Mouse (Mus musculus) forebrain, embryonic 13.5 days (tissue): Measurements from ENCODE around the gene Gm11541. TPM values are rescaled to one million over a fixed set of nuclear protein-coding genes. Genes with fewer than 3 reads are reported as not detected.

Experiments used
- ATAC-seq: fragments of 200-750 bp; cut with Nextera tagmentation; 2 replicates; pipeline ENCODE4 v1.8.0; 2017
- H3K27ac ChIP-seq: fragments of 300-500 bp; sonication (generic); 2 replicates; pipeline ENCODE4 v1.5.1; 2015; ENCODE audit warnings: inconsistent platforms, mild to moderate bottlenecking, moderate library complexity
- H3K27me3 ChIP-seq: fragments of 300-500 bp; sonication (generic); 2 replicates; pipeline ENCODE4 v1.6.1; 2015; ENCODE audit warnings: mild to moderate bottlenecking, inconsistent platforms
- H3K36me3 ChIP-seq: fragments of 300-500 bp; sonication (generic); 2 replicates; pipeline ENCODE4 v1.6.1; 2015; ENCODE audit warnings: mild to moderate bottlenecking, inconsistent platforms; ENCODE audit not compliant: poor library complexity, severe bottlenecking
- H3K4me1 ChIP-seq: fragments of 300-500 bp; sonication (generic); 2 replicates; pipeline ENCODE4 v1.6.1; 2015; ENCODE audit warnings: inconsistent platforms
- H3K4me2 ChIP-seq: fragments of 300-500 bp; sonication (generic); 2 replicates; pipeline ENCODE4 v1.6.1; 2015; ENCODE audit warnings: inconsistent platforms, mild to moderate bottlenecking, moderate library complexity
- H3K4me3 ChIP-seq: fragments of 300-500 bp; sonication (generic); 2 replicates; pipeline ENCODE4 v1.5.1; 2015; ENCODE audit warnings: mild to moderate bottlenecking, inconsistent platforms
- H3K9ac ChIP-seq: fragments of 300-500 bp; sonication (generic); 2 replicates; pipeline ENCODE4 v1.6.1; 2015; ENCODE audit warnings: mild to moderate bottlenecking, inconsistent platforms
- H3K9me3 ChIP-seq: fragments of 300-500 bp; sonication (generic); replicated peaks from 2 replicates; pipeline ENCODE4 v1.6.1; 2016; ENCODE audit warnings: inconsistent platforms
- WGBS: fragments of 180-500 bp; shearing (Covaris S2); methylation state at CpG from one replicate; pipeline ENCODE4 v1.1.7; 2015; 5-methylcytosine and 5-hydroxymethylcytosine counted together
- polyA plus RNA-seq: library from polyadenylated mRNA; unstranded; fragments of >200 nt; fragmentation: Nextera tagmentation; extraction: Ambion mirVana; gene quantifications from 2 replicates; pipeline ENCODE4 v1.2.1, GENCODE M21; 2015

Gm11541 gene
- polyA plus RNA-seq = not detected in 2 replicates

GRCm38 (mm10) chr11:94704472-94704871 lies at the start of gene Gm11541:
TSS of gene Gm11541 (minus strand) at chr11:94704499.
- no peak for ATAC-seq
- H3K4me3 ChIP-seq = no peak within 1 kb of the TSS
- 72% methylated on average over 5 of the region's 5 CpGs for WGBS
- H3K9me3 ChIP-seq = no peaks in the 10 kb centered on the region
- no peak within 1 kb of the TSS for H3K9ac ChIP-seq
- H3K36me3 ChIP-seq = no peaks in the 10 kb centered on the region
- H3K4me1 ChIP-seq = no peaks in the 10 kb centered on the region
- H3K27me3 ChIP-seq = 0 out of 2 replicates have a peak, but pooled peaks cover 3% of the 10 kb centered on the region
- no peak within 1 kb of the TSS for H3K27ac ChIP-seq
- no peak within 1 kb of the TSS for H3K4me2 ChIP-seq

- ATAC-seq = no peak
- Histone ChIP-seq H3K27ac (no peak overlapping the region), H3K9me3 (no peaks in the 10 kb centered on the region), H3K36me3 (no peaks in the 10 kb centered on the region), H3K27me3 (no peaks in the 10 kb centered on the region), H3K9ac (no peak overlapping the region), H3K4me2 (no peak overlapping the region), H3K4me3 (no peak overlapping the region), H3K4me1 (no peaks in the 10 kb centered on the region)
- 67% methylated on average over 2 of the region's 2 CpGs for WGBS
Observed at GRCm38 (mm10) chr11:94752946-94753713, 48.8 kb upstream of the Gm11541 start.

GRCm38 (mm10) chr11:94741732-94742272 lies 37.5 kb upstream of the Gm11541 start, which contains the start of gene Cdc34b:
TSS of gene Cdc34b (plus strand) at chr11:94741782.
- Histone ChIP-seq H3K9ac (no peak within 1 kb of the TSS), H3K27me3 (no peaks in the 10 kb centered on the region), H3K4me2 (no peak within 1 kb of the TSS), H3K27ac (no peak within 1 kb of the TSS), H3K9me3 (no peaks in the 10 kb centered on the region), H3K4me1 (no peaks in the 10 kb centered on the region), H3K36me3 (no peaks in the 10 kb centered on the region), H3K4me3 (no peak within 1 kb of the TSS)
- no peak for ATAC-seq
- 84% methylated on average over 29 of the region's 29 CpGs for WGBS

GRCm38 (mm10) chr11:94735746-94736145 lies 31.4 kb upstream of the Gm11541 start:
- Histone ChIP-seq H3K4me2 (no peak overlapping the region), H3K4me3 (no peak overlapping the region), H3K27ac (no peak overlapping the region), H3K36me3 (no peaks in the 10 kb centered on the region), H3K9me3 (no peaks in the 10 kb centered on the region), H3K9ac (no peak overlapping the region), H3K4me1 (no peaks in the 10 kb centered on the region), H3K27me3 (no peaks in the 10 kb centered on the region)
- no peak for ATAC-seq
- WGBS = 75% methylated on average over 2 of the region's 2 CpGs

- no peak overlapping the region for H3K4me3 ChIP-seq
- no peaks in the 10 kb centered on the region for H3K9me3 ChIP-seq
- no peak for ATAC-seq
- WGBS = 50% methylated on average over 8 of the region's 8 CpGs
- no peaks in the 10 kb centered on the region for H3K36me3 ChIP-seq
- H3K4me2 ChIP-seq = no peak overlapping the region
- no peak overlapping the region for H3K27ac ChIP-seq
- H3K4me1 ChIP-seq = no peaks in the 10 kb centered on the region
- no peaks in the 10 kb centered on the region for H3K27me3 ChIP-seq
- H3K9ac ChIP-seq = no peak overlapping the region
Observed at GRCm38 (mm10) chr11:94732773-94733172, 28.5 kb upstream of the Gm11541 start.

- H3K4me2 ChIP-seq = no peak overlapping the region
- ATAC-seq = no peak
- H3K9ac ChIP-seq = no peak overlapping the region
- H3K36me3 ChIP-seq = no peaks in the 10 kb centered on the region
- no peak overlapping the region for H3K27ac ChIP-seq
- WGBS = 92% methylated on average over 12 of the region's 12 CpGs
- H3K9me3 ChIP-seq = no peaks in the 10 kb centered on the region
- H3K4me3 ChIP-seq = no peak overlapping the region
- no peaks in the 10 kb centered on the region for H3K4me1 ChIP-seq
- H3K27me3 ChIP-seq = no peaks in the 10 kb centered on the region
Observed at GRCm38 (mm10) chr11:94731229-94731628, 26.9 kb upstream of the Gm11541 start.

- H3K4me2 ChIP-seq = no peak overlapping the region
- H3K4me1 ChIP-seq = no peaks in the 10 kb centered on the region
- WGBS = 38% methylated on average over 5 of the region's 5 CpGs
- no peaks in the 10 kb centered on the region for H3K27me3 ChIP-seq
- no peak overlapping the region for H3K4me3 ChIP-seq
- no peak overlapping the region for H3K9ac ChIP-seq
- no peaks in the 10 kb centered on the region for H3K36me3 ChIP-seq
- H3K27ac ChIP-seq = no peak overlapping the region
- no peak for ATAC-seq
- H3K9me3 ChIP-seq = no peaks in the 10 kb centered on the region
Observed at GRCm38 (mm10) chr11:94730261-94730660, 26.0 kb upstream of the Gm11541 start.

- H3K4me3 ChIP-seq = no peak overlapping the region
- 29% methylated on average over 4 of the region's 4 CpGs for WGBS
- no peaks in the 10 kb centered on the region for H3K9me3 ChIP-seq
- H3K9ac ChIP-seq = no peak overlapping the region
- H3K27ac ChIP-seq = no peak overlapping the region
- ATAC-seq = no peak
- no peaks in the 10 kb centered on the region for H3K36me3 ChIP-seq
- no peaks in the 10 kb centered on the region for H3K27me3 ChIP-seq
- H3K4me2 ChIP-seq = no peak overlapping the region
- H3K4me1 ChIP-seq = no peaks in the 10 kb centered on the region
Observed at GRCm38 (mm10) chr11:94729565-94729964, 25.3 kb upstream of the Gm11541 start.

- Histone ChIP-seq H3K4me3 (no peak overlapping the region), H3K27me3 (no peaks in the 10 kb centered on the region), H3K27ac (no peak overlapping the region), H3K36me3 (no peaks in the 10 kb centered on the region), H3K4me1 (no peaks in the 10 kb centered on the region), H3K9me3 (no peaks in the 10 kb centered on the region), H3K4me2 (no peak overlapping the region), H3K9ac (no peak overlapping the region)
- 82% methylated on average over 3 of the region's 3 CpGs for WGBS
- ATAC-seq = no peak
Observed at GRCm38 (mm10) chr11:94728545-94728944, 24.2 kb upstream of the Gm11541 start.

- no peak for ATAC-seq
Observed at GRCm38 (mm10) chr11:94727306-94727705, 23.0 kb upstream of the Gm11541 start.

GRCm38 (mm10) chr11:94719216-94719615 lies 14.9 kb upstream of the Gm11541 start:
- Histone ChIP-seq H3K4me2 (no peak overlapping the region), H3K9ac (no peak overlapping the region), H3K27ac (no peak overlapping the region), H3K27me3 (no peaks in the 10 kb centered on the region), H3K36me3 (no peaks in the 10 kb centered on the region), H3K9me3 (peaks cover 1% of the 10 kb centered on the region; the same call in 1 of the 2 replicates), H3K4me1 (peaks cover 4% of the 10 kb centered on the region; the same call in 1 of the 2 replicates), H3K4me3 (no peak overlapping the region)
- no peak for ATAC-seq
- WGBS = 75% methylated on average over 2 of the region's 2 CpGs

More at GRCm38 (mm10) chr11:94727306-94727705, 23.0 kb upstream of the Gm11541 start:
- Histone ChIP-seq H3K4me2 (no peak overlapping the region), H3K36me3 (no peaks in the 10 kb centered on the region), H3K9me3 (no peaks in the 10 kb centered on the region), H3K4me1 (no peaks in the 10 kb centered on the region), H3K27me3 (no peaks in the 10 kb centered on the region), H3K9ac (no peak overlapping the region), H3K27ac (no peak overlapping the region), H3K4me3 (no peak overlapping the region)
- WGBS = 91% methylated on average over 3 of the region's 3 CpGs

GRCm38 (mm10) chr11:94718113-94718909 lies 14.0 kb upstream of the Gm11541 start:
- Histone ChIP-seq H3K4me1 (peaks cover 4% of the 10 kb centered on the region; the same call in 1 of the 2 replicates), H3K36me3 (no peaks in the 10 kb centered on the region), H3K9me3 (peaks cover 5% of the 10 kb centered on the region; the same call in 1 of the 2 replicates), H3K27me3 (0 out of 2 replicates have a peak, but pooled peaks cover 3% of the 10 kb centered on the region), H3K4me3 (no peak overlapping the region), H3K27ac (no peak overlapping the region), H3K4me2 (no peak overlapping the region), H3K9ac (no peak overlapping the region)
- 90% methylated on average over 7 of the region's 7 CpGs for WGBS
- no peak for ATAC-seq
